Mouse (Mus musculus): ENCODE measurements at regions not wholly inside any gene's neighbourhood (a gene's known extent, or its start where the extent isn't known, plus 50 kb on each side); places are given as distances from the start of the nearest gene placed in this dataset.

DNA sequence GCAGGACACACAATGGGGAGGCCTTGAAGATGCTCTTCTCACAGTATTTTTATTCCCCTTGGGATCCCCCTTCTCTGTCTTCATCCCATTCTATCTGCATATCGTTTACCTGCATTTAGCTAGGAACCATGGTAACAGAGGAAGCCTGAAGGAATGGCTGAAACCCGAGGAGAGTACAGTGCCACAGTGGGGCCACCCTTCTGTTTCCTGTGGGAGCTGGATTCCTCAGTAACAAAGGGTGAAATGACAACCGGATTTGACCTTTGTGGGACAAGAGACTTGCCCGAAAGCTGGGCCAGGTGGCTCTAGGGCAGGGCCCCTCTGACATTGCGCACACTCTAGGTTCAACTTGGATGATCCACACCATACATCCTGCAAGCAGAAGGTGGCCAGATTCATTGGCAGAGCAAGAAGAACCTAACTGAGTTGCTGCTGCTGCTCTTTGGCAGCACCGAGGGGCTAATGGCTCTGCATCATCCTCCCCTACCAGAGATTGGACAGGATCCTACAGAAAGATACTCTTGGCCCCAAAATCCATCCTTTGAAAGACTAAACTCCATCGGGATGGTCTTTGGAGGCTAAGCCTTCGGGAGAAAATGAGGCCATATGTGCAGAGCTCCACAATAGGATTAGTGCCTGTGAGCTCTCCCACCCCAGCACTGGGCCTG is 310.0 kb downstream of the Sox9 start:
- no peak for DNase-seq (ENCODE audit: low read depth)

GRCm38 (mm10) chr11:113093895-113094445 is 311.9 kb downstream of the Sox9 start:
- DNase-seq (ENCODE audit: low read depth), result no peak

DNA sequence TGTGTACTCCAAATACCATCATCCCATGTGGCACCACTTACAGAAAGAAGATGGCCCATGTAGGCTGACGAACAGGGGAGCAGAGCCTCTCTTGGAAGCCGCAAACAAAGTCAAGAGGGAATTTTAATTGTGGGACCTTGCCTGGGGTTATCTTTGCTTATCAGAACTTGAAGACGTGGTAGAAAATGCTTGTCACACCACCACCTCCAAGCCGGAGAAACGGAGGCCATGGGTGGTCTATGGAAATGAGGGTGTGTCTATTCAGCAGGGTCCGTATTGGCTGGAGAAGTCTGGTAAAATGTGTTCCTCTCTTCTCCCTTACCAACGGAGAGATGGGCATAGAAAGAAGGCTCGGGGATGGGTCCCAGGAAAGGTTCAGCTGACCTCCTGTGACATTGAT is 313.6 kb downstream of the Sox9 start:
- no peak for DNase-seq (ENCODE audit: low read depth)

- no peak for DNase-seq (ENCODE audit: low read depth)
Measured at GRCm38 (mm10) chr11:113096209-113096608, 314.2 kb downstream of the Sox9 start.

- no peak for DNase-seq (ENCODE audit: low read depth)
Measured at GRCm38 (mm10) chr11:113098360-113098759, 316.3 kb downstream of the Sox9 start.

- DNase-seq (ENCODE audit: low read depth), result no peak
Measured at GRCm38 (mm10) chr11:113100800-113101199, 318.8 kb downstream of the Sox9 start.

DNA sequence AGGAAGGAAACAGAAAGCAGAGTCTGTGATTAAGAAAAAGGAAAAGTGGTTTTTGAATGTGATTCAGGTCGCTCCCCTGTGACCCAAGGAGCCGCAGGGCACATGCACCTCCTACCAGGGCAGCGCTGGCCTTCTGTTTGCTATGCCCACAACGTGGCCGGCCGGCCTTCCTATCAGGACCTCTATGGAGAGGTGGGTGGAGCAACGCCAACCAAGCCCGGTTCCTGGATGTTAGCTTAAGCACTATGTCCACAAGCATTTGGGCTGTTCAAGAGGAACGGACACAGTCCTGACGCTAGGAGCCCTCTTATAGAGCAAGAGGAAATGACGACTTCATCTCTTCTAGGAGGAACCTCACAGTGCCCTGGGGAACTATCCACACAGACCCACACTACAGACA is 319.5 kb downstream of the Sox9 start:
- DNase-seq (ENCODE audit: low read depth), result no peak

- DNase-seq (ENCODE audit: low read depth), result no peak
Measured at GRCm38 (mm10) chr11:113103161-113103845, 321.3 kb downstream of the Sox9 start.

DNA sequence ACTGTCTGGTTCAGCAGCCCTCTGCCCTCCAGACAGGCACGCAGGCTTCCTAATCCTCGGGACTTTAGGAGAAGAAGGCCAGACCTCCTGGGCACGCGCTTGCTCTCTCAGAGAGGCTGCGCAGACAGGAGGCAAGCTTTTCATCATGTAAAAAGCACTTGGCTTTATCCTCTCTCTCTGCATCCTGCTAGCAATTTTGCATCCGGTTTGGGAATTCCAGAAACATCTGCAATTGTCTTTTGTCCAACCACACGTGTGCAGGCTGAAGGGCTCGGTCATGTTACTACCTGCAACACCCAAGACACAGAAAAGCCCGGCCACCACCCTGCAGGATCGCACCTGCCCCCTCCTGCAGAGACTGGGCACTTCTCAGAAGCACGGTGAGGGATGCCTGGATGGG is 323.3 kb downstream of the Sox9 start:
- no peak for DNase-seq (ENCODE audit: low read depth)

GRCm38 (mm10) chr11:113107205-113107844 is 325.3 kb downstream of the Sox9 start:
- DNase-seq (ENCODE audit: low read depth), result no peak

DNA sequence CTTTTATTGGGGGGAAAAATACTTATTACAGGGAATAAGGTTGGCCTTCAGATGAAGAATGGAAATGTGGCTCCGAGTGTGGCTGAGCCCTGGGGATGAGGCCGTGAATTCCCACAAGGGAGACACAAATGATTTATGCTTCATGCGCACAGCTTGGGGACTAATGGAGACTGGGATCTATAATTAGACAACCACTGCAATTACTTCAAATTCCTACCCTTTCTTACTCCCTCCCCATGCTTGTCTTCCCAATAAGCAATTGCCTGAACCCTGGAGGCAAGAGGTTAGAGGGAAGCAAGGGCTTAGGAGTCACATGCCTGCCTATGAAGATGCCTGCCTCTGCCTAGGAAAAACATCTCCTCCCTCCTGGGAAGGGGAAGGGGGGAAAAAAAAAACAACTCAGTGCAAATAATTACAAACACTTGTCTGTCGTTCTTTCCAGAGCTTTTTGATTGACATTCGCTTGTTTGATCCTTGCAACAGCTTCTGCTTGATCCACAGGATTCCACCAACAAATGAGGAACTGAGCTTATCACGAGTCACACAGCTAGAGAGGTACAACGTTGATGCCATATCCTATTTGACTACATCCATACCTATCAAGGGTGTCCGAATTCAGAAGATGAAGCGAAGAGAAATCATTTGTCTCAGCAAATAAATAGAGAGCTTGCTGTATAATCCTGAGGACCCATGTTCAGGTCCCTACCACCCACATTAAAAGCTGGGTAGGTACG is 326.1 kb downstream of the Sox9 start:
- DNase-seq (ENCODE audit: low read depth), result no peak

- no peak for DNase-seq (ENCODE audit: low read depth)
Measured at GRCm38 (mm10) chr11:113109096-113109495, 327.1 kb downstream of the Sox9 start.

- DNase-seq (ENCODE audit: low read depth), result no peak
Measured at GRCm38 (mm10) chr11:113113220-113113817, 331.3 kb downstream of the Sox9 start.

DNA sequence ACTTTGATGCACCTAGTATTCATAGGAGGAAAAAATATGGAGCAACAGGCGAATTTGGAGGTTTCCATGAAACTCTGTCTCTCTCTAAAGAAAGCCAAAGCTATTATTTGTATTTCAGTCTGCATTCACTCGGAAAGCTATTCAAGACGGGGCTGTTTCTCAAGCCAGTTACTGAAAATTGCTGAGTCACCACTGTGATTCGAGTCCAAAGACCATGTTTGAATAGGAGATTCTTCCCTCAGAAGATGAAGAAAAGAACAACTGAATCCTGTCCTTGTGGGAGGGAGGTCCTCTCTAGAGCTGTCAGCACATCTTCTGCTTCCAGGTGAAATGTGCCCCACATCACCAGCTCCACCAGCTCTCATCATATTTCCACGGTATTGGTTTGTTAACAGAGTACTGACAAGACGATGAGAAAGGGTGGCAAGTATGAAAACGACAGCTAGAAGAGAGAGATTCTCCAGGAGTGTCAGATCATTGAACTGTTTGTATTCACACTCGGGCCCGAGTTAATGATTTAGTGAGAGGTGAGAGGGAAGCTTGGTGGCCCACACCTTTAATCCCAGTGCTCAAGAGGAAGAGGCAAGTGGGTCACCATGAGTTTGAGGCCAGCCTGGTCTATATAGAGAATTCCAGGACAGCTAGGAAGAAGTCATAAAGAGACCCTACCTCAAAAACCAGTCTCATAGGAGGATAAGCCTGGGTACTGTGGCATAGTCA is 335.3 kb downstream of the Sox9 start:
- no peak for DNase-seq (ENCODE audit: low read depth)

DNA sequence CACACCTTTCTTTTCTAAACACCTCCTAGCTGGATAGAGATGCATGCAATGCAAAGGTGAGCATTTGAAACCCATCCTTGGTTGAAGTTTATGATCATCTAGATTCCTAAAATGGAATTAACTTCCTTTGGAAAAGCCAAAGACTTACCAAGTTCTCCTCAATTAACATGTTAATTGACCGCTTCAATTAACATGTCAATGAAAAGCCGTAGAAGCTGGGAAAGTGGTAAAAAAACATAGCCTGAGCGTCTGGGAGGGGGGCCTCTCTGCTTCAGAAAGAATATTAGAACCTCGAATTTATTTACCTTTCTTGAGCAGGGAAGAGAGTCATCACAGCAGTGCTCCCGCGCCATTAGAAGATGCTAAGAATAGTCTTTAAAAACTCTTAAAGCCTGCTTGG is 338.5 kb downstream of the Sox9 start:
- DNase-seq (ENCODE audit: low read depth), result no peak

DNA sequence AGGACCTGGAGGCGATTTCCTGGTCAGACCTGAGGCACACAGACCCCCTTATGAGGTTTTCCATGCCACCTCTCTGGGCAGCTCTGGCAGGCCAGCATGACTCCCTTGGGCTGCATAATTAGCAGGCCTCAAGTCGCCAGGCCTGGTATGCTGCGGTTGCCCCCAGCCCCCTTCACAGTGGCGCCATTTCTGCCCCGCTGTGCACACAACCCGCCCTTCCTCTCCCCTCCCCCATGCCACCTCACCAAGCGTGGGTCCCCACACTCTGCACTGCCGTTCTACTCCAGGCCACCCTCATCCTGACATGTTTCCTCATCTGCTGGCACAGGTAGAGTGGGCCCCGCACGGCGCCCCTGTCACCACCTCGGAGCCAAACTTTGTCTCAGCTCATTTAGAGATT is 339.3 kb downstream of the Sox9 start:
- no peak for DNase-seq (ENCODE audit: low read depth)

GRCm38 (mm10) chr11:113122137-113122536 is 340.1 kb downstream of the Sox9 start:
- DNase-seq (ENCODE audit: low read depth), result no peak

GRCm38 (mm10) chr11:113122964-113123363 is 340.9 kb downstream of the Sox9 start:
- DNase-seq (ENCODE audit: low read depth), result no peak

- DNase-seq (ENCODE audit: low read depth), result no peak
Measured at GRCm38 (mm10) chr11:113125832-113126231, 343.8 kb downstream of the Sox9 start.

DNA sequence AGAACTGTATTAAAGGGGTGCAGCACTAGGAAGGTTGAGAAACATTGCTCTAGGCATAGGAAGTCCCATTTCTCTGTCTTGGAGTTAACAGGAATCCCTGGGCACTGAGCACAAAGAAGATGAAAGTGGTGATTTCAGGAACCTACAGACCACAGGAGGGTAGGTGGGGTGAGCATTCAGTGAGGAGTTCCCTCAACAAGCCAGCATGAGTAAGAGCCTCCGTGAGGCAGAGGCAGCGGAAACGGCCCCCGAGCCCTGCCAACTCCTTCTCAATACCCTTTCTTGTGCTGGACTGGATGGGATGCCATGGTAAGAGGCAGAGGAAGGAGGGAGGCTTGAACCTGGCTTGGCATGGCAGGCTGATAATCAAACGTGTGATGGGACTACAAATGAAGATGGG is 347.2 kb downstream of the Sox9 start:
- DNase-seq (ENCODE audit: low read depth), result no peak

DNA sequence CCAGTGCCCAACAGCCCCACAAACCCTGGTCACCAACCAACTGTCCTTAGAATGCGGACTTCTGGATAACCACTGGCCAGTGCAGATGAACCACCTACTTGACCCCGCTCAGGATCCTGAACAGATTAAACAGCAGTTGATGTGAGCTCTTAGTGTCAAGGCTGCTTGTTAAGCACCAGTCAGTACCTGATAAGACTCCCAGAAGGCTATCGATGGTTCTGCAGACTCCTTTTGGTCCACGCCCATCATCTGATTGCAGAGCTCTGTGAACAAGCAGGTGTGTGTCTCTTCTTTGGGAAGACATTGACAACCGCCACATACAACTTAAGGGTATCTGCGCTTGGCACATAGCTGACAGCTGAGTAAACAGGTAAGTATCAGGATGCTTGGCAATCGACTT is 348.0 kb downstream of the Sox9 start:
- DNase-seq (ENCODE audit: low read depth), result no peak

Measured in naive thymus-derived CD4-positive, alpha-beta T cell, adult 2 months (primary cell).